Mouse (Mus musculus) lung, embryonic 16.5 days (tissue): ENCODE measurements around the gene Notch4. TPM values are rescaled to one million over a fixed set of nuclear protein-coding genes. Genes with fewer than 3 reads are reported as not detected.

ENCODE experiments used
- ATAC-seq: fragments of 200-750 bp; cut with Nextera tagmentation; 2 replicates; pipeline ENCODE4 v1.8.0; 2017; ENCODE audit warnings: low read depth, mild to moderate bottlenecking, moderate library complexity
- H3K27ac ChIP-seq: fragments of 300-500 bp; sonication (generic); 2 replicates; pipeline ENCODE4 v1.5.1; 2014; ENCODE audit warnings: mild to moderate bottlenecking, control low read depth, low read length
- H3K27me3 ChIP-seq: fragments of 300-500 bp; sonication (generic); 2 replicates; pipeline ENCODE4 v1.6.1; 2014; ENCODE audit warnings: low read depth, low read length, mixed read lengths; ENCODE audit not compliant: control insufficient read depth, insufficient read depth
- H3K36me3 ChIP-seq: fragments of 300-500 bp; sonication (generic); 2 replicates; pipeline ENCODE4 v1.6.1; 2014; ENCODE audit warnings: low read length; ENCODE audit not compliant: control insufficient read depth, insufficient read depth
- H3K4me1 ChIP-seq: fragments of 300-500 bp; sonication (generic); replicated peaks from 2 replicates; pipeline ENCODE4 v1.6.1; 2014; ENCODE audit warnings: low read length, mixed read lengths; ENCODE audit not compliant: control insufficient read depth, insufficient read depth
- H3K4me2 ChIP-seq: fragments of 300-500 bp; sonication (generic); 2 replicates; pipeline ENCODE4 v1.6.1; 2014; ENCODE audit warnings: low read depth, low read length, control low read depth
- H3K4me3 ChIP-seq: fragments of 300-500 bp; sonication (generic); 2 replicates; pipeline ENCODE4 v1.5.1; 2014; ENCODE audit warnings: mild to moderate bottlenecking, low read length, control low read depth
- H3K9ac ChIP-seq: fragments of 300-500 bp; sonication (generic); 2 replicates; pipeline ENCODE4 v1.6.1; 2014; ENCODE audit warnings: low read length, control low read depth
- H3K9me3 ChIP-seq: fragments of 300-500 bp; sonication (generic); 2 replicates; pipeline ENCODE4 v1.6.1; 2016; ENCODE audit warnings: low read length; ENCODE audit not compliant: control insufficient read depth
- WGBS: fragments of 180-500 bp; shearing (Covaris S2); extraction: QIAGEN DNeasy Blood & Tissue Kit; methylation state at CpG from one replicate; pipeline ENCODE4 v1.1.7; 2014; 5-methylcytosine and 5-hydroxymethylcytosine counted together
- polyA plus RNA-seq: library from polyadenylated mRNA; unstranded; fragments of >200 nt; fragmentation: Nextera tagmentation; extraction: Ambion mirVana; gene quantifications from 2 replicates; pipeline ENCODE4 v1.2.1, GENCODE M21; 2015

Gene Notch4
- polyA plus RNA-seq, 1 experiment from 2014 or later: 10.2 TPM

DNA sequence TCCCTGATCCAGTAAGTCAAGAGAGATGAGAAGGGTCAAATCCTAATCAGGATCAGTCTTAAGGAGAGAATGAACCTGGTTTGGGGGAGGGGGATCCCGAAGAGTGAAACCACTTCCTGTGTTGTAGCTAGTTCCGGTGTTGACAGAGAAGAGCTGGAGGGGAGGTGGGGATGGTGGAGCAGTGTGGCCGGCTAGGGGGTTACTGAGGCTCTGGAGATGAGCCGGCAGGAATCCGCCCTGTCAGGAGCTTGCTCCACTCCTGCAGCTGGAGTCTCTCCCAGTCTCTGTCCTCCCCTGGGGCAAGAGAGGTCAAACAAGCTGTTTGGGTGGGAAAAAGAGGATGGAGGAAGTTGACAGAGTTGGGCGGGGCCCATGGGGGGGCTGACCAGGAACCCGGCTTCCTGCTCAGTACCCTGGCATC, 25.6 kb downstream of the Notch4 start, which contains the start of gene Gpsm3:
TSS of gene Gpsm3 (plus strand) at position 126 of the 421 bp plus-strand sequence.
- Histone ChIP-seq H3K4me1 (peaks cover 55% of the 10 kb centered on the region), H3K36me3 (peaks cover 7% of the 10 kb centered on the region; the same call in 1 of the 2 replicates), H3K27ac (peak within 1 kb of the TSS; percentile 98), H3K9ac (peak within 1 kb of the TSS; percentile 50), H3K27me3 (no peaks in the 10 kb centered on the region), H3K4me2 (peak within 1 kb of the TSS; percentile 83), H3K4me3 (peak within 1 kb of the TSS; percentile 23), H3K9me3 (no peaks in the 10 kb centered on the region)
- 10% methylated on average over 7 of the region's 7 CpGs for WGBS
- ATAC-seq: no peak

DNA sequence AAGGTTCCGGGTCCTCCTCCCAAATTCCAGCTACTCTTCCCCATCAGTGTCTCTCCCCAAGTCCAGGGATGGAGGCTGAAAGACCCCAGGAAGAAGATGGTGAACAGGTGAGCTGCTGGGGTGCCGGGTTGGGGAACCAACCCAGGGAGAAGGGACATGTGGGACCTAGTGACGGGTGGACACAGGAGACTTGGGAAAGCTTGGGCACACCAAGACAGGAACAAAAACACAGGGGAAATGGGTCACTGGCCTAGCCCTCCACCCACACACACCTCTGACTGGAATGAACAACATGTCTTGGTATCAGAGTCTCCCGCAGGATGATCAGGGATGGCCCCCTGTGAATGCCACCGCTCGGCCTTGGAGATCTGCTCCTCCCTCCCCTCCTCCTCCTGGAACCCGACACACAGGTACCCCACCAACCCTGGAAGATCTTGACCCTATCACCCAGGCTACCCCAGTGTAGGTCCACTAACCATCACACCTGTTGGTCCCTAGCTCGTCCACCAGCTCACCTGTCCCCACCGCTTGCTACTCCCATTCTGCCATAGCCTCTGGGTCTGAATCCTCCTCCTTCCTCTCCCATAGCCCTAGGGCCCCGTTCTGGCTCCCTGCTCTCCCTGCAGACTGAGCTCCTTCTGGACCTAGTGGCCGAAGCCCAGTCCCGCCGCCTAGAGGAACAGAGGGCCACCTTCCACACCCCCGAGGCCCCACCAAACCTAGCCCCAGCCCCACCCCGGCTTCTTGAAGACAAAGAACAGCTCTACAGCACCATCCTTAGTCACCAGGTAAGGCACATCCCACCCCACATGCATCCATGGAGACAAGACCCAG, 26.3 kb downstream of the Notch4 start:
- H3K9me3 ChIP-seq: no peaks in the 10 kb centered on the region
- peak overlapping the region; percentile 98 for H3K27ac ChIP-seq
- no peak for ATAC-seq
- H3K4me2 ChIP-seq: peak overlapping the region; percentile 83
- peaks cover 62% of the 10 kb centered on the region for H3K4me1 ChIP-seq
- WGBS: 63% methylated on average over 15 of the region's 15 CpGs
- H3K27me3 ChIP-seq: no peaks in the 10 kb centered on the region
- peak overlapping the region; percentile 64 for H3K4me3 ChIP-seq
- H3K36me3 ChIP-seq: peaks cover 13% of the 10 kb centered on the region
- peak overlapping the region; percentile 50 for H3K9ac ChIP-seq

DNA sequence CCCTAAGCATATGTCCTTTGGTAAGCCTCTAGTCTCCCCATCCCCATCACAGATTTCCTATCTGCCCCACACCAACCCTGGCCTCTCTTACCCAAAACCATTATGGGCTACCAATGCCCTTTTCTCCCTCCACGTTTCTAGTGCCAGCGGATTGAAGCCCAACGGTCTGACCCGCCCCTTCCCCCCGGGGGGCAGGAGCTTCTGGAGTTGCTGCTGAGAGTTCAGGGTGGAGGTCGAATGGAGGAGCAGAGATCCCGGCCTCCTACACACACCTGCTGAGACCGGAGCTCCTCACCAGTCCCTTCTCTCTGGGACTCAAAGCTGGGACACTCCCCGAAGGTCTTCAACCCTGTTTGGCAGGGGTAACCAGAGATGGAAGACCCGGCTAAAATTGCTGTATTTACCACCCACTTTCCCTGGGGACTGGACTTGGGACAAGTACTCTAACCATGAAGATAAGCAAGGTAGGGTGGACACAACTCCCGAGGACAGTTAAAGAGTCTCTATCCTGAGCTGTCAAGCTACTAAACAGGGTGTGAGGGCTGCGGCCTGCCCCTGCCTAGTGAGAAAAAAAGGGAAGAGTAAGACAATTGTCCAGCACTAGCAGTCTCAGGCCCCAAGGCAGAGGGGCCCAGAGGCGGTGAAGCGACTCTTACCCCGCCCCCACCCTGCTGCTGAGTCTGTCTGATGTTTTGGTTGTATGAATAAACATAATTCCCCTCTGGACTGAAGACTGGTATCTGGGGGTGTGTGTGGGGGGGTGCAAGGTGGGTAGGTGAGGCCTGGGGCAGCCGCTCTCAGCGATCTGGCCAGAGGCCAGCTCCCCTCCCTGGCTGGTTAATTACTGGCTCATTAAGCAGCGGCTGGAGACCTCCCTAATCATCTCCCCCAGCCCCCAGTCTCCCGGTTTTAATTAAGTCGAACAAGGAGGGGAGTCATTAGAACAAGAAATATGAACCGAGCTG, 27.2 kb downstream of the Notch4 start, which contains the start of gene Pbx2:
TSS of gene Pbx2 (plus strand) at position 238 of the 965 bp plus-strand sequence.
- Histone ChIP-seq H3K4me1 (peaks cover 65% of the 10 kb centered on the region), H3K4me2 (peak within 1 kb of the TSS; percentile 83), H3K9ac (peak within 1 kb of the TSS; percentile 97), H3K36me3 (peaks cover 18% of the 10 kb centered on the region), H3K4me3 (peak within 1 kb of the TSS; percentile 64), H3K9me3 (no peaks in the 10 kb centered on the region), H3K27ac (peak within 1 kb of the TSS; percentile 98), H3K27me3 (no peaks in the 10 kb centered on the region)
- WGBS: 5% methylated on average over 21 of the region's 21 CpGs
- peak; percentile 4; the same call in 1 of the 2 replicates for ATAC-seq

DNA sequence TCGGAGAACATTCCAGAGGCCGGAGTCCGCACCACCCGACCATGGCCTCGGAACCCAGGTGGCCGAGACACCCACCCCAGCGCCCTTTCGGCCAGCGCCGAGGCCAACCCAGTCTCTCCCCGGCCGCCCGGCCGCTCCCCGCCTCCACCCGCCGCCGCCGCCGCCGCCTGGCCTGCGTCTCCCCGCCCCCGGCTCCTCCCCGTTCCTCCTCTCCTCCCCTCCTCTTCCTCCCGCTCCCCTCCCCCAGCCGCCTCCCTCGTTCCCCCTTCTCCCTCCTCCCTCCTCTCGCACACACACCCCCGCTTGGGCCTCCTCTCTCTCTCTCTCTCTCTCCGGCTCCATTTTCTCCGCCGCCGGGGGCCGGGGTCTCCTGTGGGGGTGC, 27.9 kb downstream of the Notch4 start:
- H3K4me1 ChIP-seq: peaks cover 69% of the 10 kb centered on the region
- ATAC-seq: peak; percentile 58
- peak overlapping the region; percentile 83 for H3K4me2 ChIP-seq
- H3K27me3 ChIP-seq: no peaks in the 10 kb centered on the region
- H3K36me3 ChIP-seq: peaks cover 18% of the 10 kb centered on the region
- H3K27ac ChIP-seq: peak overlapping the region; percentile 98
- no peaks in the 10 kb centered on the region for H3K9me3 ChIP-seq
- H3K9ac ChIP-seq: peak overlapping the region; percentile 97
- peak overlapping the region; percentile 64 for H3K4me3 ChIP-seq
- 1% methylated on average over 19 of the region's 35 CpGs for WGBS

DNA sequence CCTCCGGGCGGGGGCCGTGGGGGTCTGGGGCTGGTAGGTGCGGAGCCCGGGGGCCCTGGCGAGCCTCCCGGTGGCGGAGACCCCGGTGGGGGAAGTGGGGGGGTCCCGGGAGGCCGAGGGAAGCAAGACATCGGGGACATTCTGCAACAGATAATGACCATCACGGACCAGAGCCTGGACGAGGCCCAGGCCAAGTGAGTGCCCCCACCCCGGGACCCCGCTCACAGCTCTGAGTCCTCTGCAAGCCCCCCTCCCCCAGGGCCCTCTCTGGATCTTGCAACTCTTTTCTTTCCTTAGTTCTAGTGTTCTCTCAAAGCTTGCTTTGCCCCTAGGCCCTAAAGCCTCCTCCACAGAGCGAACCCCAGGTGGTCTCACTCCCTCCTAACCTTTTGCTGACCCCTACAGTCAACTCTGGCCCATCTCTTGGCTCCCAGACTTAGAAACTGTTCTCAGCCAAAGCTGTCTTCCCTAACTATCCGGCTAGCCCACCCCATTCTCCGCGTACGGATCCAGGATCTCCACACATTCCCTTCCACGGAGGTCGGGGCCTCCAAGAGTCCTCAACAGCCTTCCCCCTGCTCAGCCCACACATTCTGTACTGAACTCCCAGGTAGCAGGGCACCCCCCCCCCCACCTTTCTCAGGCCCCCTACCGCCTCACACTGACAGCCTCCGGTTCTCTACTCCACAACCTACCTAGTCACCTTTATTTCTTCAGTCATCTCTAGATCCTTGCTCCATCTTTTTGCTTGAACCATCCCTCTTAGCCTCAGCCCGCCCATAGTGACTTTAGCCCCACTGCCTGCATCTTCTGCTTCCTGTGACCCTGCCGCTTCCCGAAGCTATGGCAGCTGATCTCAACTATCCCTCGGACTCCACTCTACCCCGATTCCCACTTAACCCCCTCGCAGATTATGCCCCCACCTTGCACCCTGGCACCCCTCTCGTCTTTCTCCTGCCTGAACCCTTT, 28.8 kb downstream of the Notch4 start:
- Histone ChIP-seq H3K4me3 (peak overlapping the region; percentile 64), H3K4me2 (peak overlapping the region; percentile 83), H3K36me3 (peaks cover 18% of the 10 kb centered on the region), H3K9ac (peak overlapping the region; percentile 97), H3K27ac (peak overlapping the region; percentile 98), H3K9me3 (no peaks in the 10 kb centered on the region), H3K4me1 (peaks cover 69% of the 10 kb centered on the region), H3K27me3 (no peaks in the 10 kb centered on the region)
- peak; percentile 8 for ATAC-seq
- under 1% methylated on average over 29 of the region's 32 CpGs for WGBS

- Histone ChIP-seq H3K9me3 (no peaks in the 10 kb centered on the region), H3K27me3 (no peaks in the 10 kb centered on the region), H3K9ac (peak overlapping the region; percentile 97), H3K4me2 (peak overlapping the region; percentile 83), H3K36me3 (peaks cover 18% of the 10 kb centered on the region), H3K4me1 (peaks cover 67% of the 10 kb centered on the region), H3K4me3 (peak overlapping the region; percentile 64), H3K27ac (peak overlapping the region; percentile 98; the same call in 1 of the 2 replicates)
- ATAC-seq: no peak
- 36% methylated on average over 31 of the region's 34 CpGs for WGBS
These were observed 29.9 kb downstream of the Notch4 start for GRCm38 (mm10) chr17:34593752-34594525.

- ATAC-seq: no peak
- Histone ChIP-seq H3K4me1 (peaks cover 50% of the 10 kb centered on the region), H3K9ac (no peak overlapping the region), H3K27me3 (no peaks in the 10 kb centered on the region), H3K4me3 (no peak overlapping the region), H3K4me2 (no peak overlapping the region; the same call in 1 of the 2 replicates), H3K27ac (peak overlapping the region; percentile 35; the same call in 1 of the 2 replicates), H3K9me3 (no peaks in the 10 kb centered on the region), H3K36me3 (peaks cover 26% of the 10 kb centered on the region)
- 38% methylated on average over 8 of the region's 8 CpGs for WGBS
These were observed 32.0 kb downstream of the Notch4 start for GRCm38 (mm10) chr17:34596098-34596497.
